Mouse (Mus musculus) cortical plate, adult 2 months (tissue): Measurements from ENCODE around the gene Gng13.

ENCODE experiments used
- CTCF ChIP-seq: fragments of 200-500 bp; IDR thresholded peaks from 2 replicates; pipeline ENCODE4 v1.5.1; 2011; ENCODE audit warnings: mild to moderate bottlenecking, control low read depth, low read length; ENCODE audit not compliant: insufficient read depth; ENCODE audit errors: extremely low read depth
- POLR2A ChIP-seq: fragments of 200-500 bp; IDR thresholded peaks from 2 replicates; pipeline ENCODE4 v1.6.1; 2011; ENCODE audit warnings: mild to moderate bottlenecking, low read length, control low read depth; ENCODE audit not compliant: insufficient read depth; ENCODE audit errors: extremely low read depth

GRCm38 (mm10) chr17:25709994-25710393 lies 7.0 kb upstream of the Gng13 start:
- TF ChIP-seq POLR2A, result no peak
- no peak for TF ChIP-seq CTCF
